Mouse (Mus musculus) spleen, postnatal 14 days (tissue): Measurements from ENCODE around the gene Fmnl2.

Experiments used
- DNase-seq, 2 experiments: peaks; one replicate each; pipeline ENCODE4 v3.0.0; 2021 to 2022; ENCODE audit warnings: low spot score in 2 of 2

The Fmnl2 gene

GRCm38 (mm10) chr2:52985167-52985566, 127.5 kb downstream of the Fmnl2 start:
- no peak for DNase-seq

- DNase-seq = no peak
Measured at GRCm38 (mm10) chr2:52986354-52986753, 128.7 kb downstream of the Fmnl2 start.

GRCm38 (mm10) chr2:52987035-52987434, 129.4 kb downstream of the Fmnl2 start:
- no peak for DNase-seq

GRCm38 (mm10) chr2:52987637-52988295, 130.1 kb downstream of the Fmnl2 start:
- no peak for DNase-seq

- no peak for DNase-seq
Measured at GRCm38 (mm10) chr2:52989316-52989715, 131.7 kb downstream of the Fmnl2 start.

- no peak for DNase-seq
Measured at GRCm38 (mm10) chr2:52990874-52991687, 133.4 kb downstream of the Fmnl2 start.

- DNase-seq = no peak
Measured at GRCm38 (mm10) chr2:52991688-52992194, 134.1 kb downstream of the Fmnl2 start.

- DNase-seq = no peak
Measured at GRCm38 (mm10) chr2:52993241-52993640, 135.6 kb downstream of the Fmnl2 start.

- DNase-seq = no peak
Measured at GRCm38 (mm10) chr2:52994526-52994925, 136.9 kb downstream of the Fmnl2 start.

GRCm38 (mm10) chr2:52997955-52998750, 140.5 kb downstream of the Fmnl2 start:
- DNase-seq = no peak

GRCm38 (mm10) chr2:52999524-52999969, 141.9 kb downstream of the Fmnl2 start:
- no peak for DNase-seq

GRCm38 (mm10) chr2:53000446-53000845, 142.8 kb downstream of the Fmnl2 start:
- DNase-seq = no peak

- DNase-seq = no peak
Measured at GRCm38 (mm10) chr2:53006161-53006560, 148.5 kb downstream of the Fmnl2 start.

GRCm38 (mm10) chr2:53007142-53007541, 149.5 kb downstream of the Fmnl2 start:
- DNase-seq = peak in 1 of 2 experiments; percentile 6

GRCm38 (mm10) chr2:53013051-53013450, 155.4 kb downstream of the Fmnl2 start:
- DNase-seq = no peak

- DNase-seq = no peak
Measured at GRCm38 (mm10) chr2:53014451-53014850, 156.8 kb downstream of the Fmnl2 start.

GRCm38 (mm10) chr2:53022982-53023381, 165.3 kb downstream of the Fmnl2 start:
- no peak for DNase-seq

GRCm38 (mm10) chr2:53026056-53026769, 168.6 kb downstream of the Fmnl2 start:
- no peak for DNase-seq

GRCm38 (mm10) chr2:53028868-53029267, 171.2 kb downstream of the Fmnl2 start:
- no peak for DNase-seq

GRCm38 (mm10) chr2:53029716-53030431, 172.2 kb downstream of the Fmnl2 start:
- DNase-seq = no peak

- no peak for DNase-seq
Measured at GRCm38 (mm10) chr2:53030432-53030826, 172.8 kb downstream of the Fmnl2 start.
